8 mouse cellular contexts compared by ENCODE assay signal in genomic region chr5:122799379-122800344, GRCm38 (mm10). TPM values are rescaled to one million over a fixed set of nuclear protein-coding genes. Genes with fewer than 3 reads are reported as not detected.
A peak's percentile ranks its signal among the peaks of the same experiment; 100 is the strongest.
DNase-seq lines count a peak whose midpoint lies in the region; ATAC-seq lines count a peak whose summit lies in the region.

No protein-coding gene starts in this region.

- peaks cover 4% of the 10 kb centered on the region; the same call in 1 of the 2 replicates for H3K4me1 ChIP-seq in kidney, embryonic 14.5 days (ENCODE audit: control insufficient read depth, insufficient read depth, low read length)
- H3K4me1 ChIP-seq in hindbrain, embryonic 12.5 days = peaks cover 3% of the 10 kb centered on the region; the same call in 1 of the 2 replicates
- peaks cover 14% of the 10 kb centered on the region for H3K4me1 ChIP-seq in lung, embryonic 16.5 days (replicated peaks; ENCODE audit: control insufficient read depth, insufficient read depth, low read length)

- DNase-seq in cerebellum, adult 11 months = peak; percentile 35
- no peak for DNase-seq in cerebellum, adult 18-20 months
- peak; percentile 59 to 69 for DNase-seq in kidney, adult 8-10 months
- no peak for DNase-seq in adrenal gland, adult 8-10 months

- no peak overlapping the region for H3K27ac ChIP-seq in kidney, embryonic 14.5 days (ENCODE audit: low read depth, low read length)
- H3K27ac ChIP-seq in hindbrain, embryonic 12.5 days = peak overlapping the region; percentile 30; the same call in 1 of the 2 replicates
- peak overlapping the region; percentile 72; the same call in 1 of the 2 replicates for H3K27ac ChIP-seq in lung, embryonic 16.5 days (ENCODE audit: low read length)

- H3K4me3 ChIP-seq in kidney, embryonic 14.5 days (ENCODE audit: low read length) = no peak overlapping the region
- no peak overlapping the region for H3K4me3 ChIP-seq in hindbrain, embryonic 12.5 days
- H3K4me3 ChIP-seq in lung, embryonic 16.5 days (ENCODE audit: low read length) = no peak overlapping the region

- H3K9me3 ChIP-seq in kidney, embryonic 14.5 days (ENCODE audit: control insufficient read depth, low read length) = no peaks in the 10 kb centered on the region
- no peaks in the 10 kb centered on the region for H3K9me3 ChIP-seq in hindbrain, embryonic 12.5 days (replicated peaks)
- H3K9me3 ChIP-seq in lung, embryonic 16.5 days (ENCODE audit: control insufficient read depth, low read length) = no peaks in the 10 kb centered on the region

- peaks cover 91% of the 10 kb centered on the region for H3K36me3 ChIP-seq in kidney, embryonic 14.5 days (ENCODE audit: control insufficient read depth, insufficient read depth, low read length)
- H3K36me3 ChIP-seq in hindbrain, embryonic 12.5 days = peaks cover 92% of the 10 kb centered on the region
- H3K36me3 ChIP-seq in lung, embryonic 16.5 days (ENCODE audit: control insufficient read depth, insufficient read depth, low read length) = peaks cover 63% of the 10 kb centered on the region

- H3K4me2 ChIP-seq in kidney, embryonic 14.5 days (replicated peaks; ENCODE audit: low read depth, low read length) = no peak overlapping the region
- H3K4me2 ChIP-seq in hindbrain, embryonic 12.5 days (replicated peaks) = no peak overlapping the region
- no peak overlapping the region for H3K4me2 ChIP-seq in lung, embryonic 16.5 days (ENCODE audit: low read depth, low read length)

- ATAC-seq in kidney, embryonic 14.5 days (ENCODE audit: low FRiP score, low TSS enrichment) = no peak
- ATAC-seq in hindbrain, embryonic 12.5 days (ENCODE audit: low FRiP score) = no peak
- ATAC-seq in lung, embryonic 16.5 days (ENCODE audit: low read depth) = no peak
- no peak for ATAC-seq in megakaryocyte, adult 5-6 weeks (ENCODE audit: poor library complexity, severe bottlenecking)

- H3K9ac ChIP-seq in kidney, embryonic 14.5 days (ENCODE audit: low read depth, low read length) = no peak overlapping the region
- 0 out of 2 replicates have a peak overlapping the region, but pooled peaks have one; percentile 8 for H3K9ac ChIP-seq in hindbrain, embryonic 12.5 days
- no peak overlapping the region for H3K9ac ChIP-seq in lung, embryonic 16.5 days (ENCODE audit: low read length)

- 91% methylated on average over 17 of the region's 17 CpGs for WGBS in kidney, embryonic 14.5 days
- WGBS in hindbrain, embryonic 12.5 days = 84% methylated on average over 17 of the region's 17 CpGs
- WGBS in lung, embryonic 16.5 days = 68% methylated on average over 17 of the region's 17 CpGs

- H3K27me3 ChIP-seq in kidney, embryonic 14.5 days (ENCODE audit: control insufficient read depth, insufficient read depth, low read length) = no peaks in the 10 kb centered on the region
- H3K27me3 ChIP-seq in hindbrain, embryonic 12.5 days = no peaks in the 10 kb centered on the region
- H3K27me3 ChIP-seq in lung, embryonic 16.5 days (ENCODE audit: control insufficient read depth, insufficient read depth, low read depth, low read length) = no peaks in the 10 kb centered on the region

RNA-seq across cellular contexts. Expression of gene Camkk2, which starts 20.5 kb away (rescaled TPM):
- 25.0 and 40.9 TPM in 2 replicates for polyA plus RNA-seq in kidney, embryonic 14.5 days (2014; fragmentation: Nextera tagmentation; extraction: Ambion mirVana)
- polyA plus RNA-seq in hindbrain, embryonic 12.5 days (2016; fragmentation: Nextera tagmentation; extraction: Ambion mirVana) = 48.7 and 50.4 TPM in 2 replicates
- 30.2 and 33.1 TPM in 2 replicates for polyA plus RNA-seq in lung, embryonic 16.5 days (2015; fragmentation: Nextera tagmentation; extraction: Ambion mirVana)
- 10 to 100 TPM; 32.8 to 36.2 (median 34.9) TPM for total RNA-seq in adrenal gland, adult 8-10 months (2022)
- total RNA-seq in megakaryocyte, adult 5-6 weeks (2015) = 70.6 and 86.6 TPM in 2 replicates
- total RNA-seq in megakaryocyte, adult 5-6 weeks (2017) = 83.6 and 94.3 TPM in 2 replicates

RNA-seq across cellular contexts. Expression of gene Anapc5, which starts 21.5 kb away (rescaled TPM):
- 335 and 457 TPM in 2 replicates for polyA plus RNA-seq in kidney, embryonic 14.5 days (2014; fragmentation: Nextera tagmentation; extraction: Ambion mirVana)
- 508 and 529 TPM in 2 replicates for polyA plus RNA-seq in hindbrain, embryonic 12.5 days (2016; fragmentation: Nextera tagmentation; extraction: Ambion mirVana)
- 400 and 403 TPM in 2 replicates for polyA plus RNA-seq in lung, embryonic 16.5 days (2015; fragmentation: Nextera tagmentation; extraction: Ambion mirVana)
- 100 to 1,000 TPM; 157 to 222 (median 203) TPM for total RNA-seq in adrenal gland, adult 8-10 months (2022)
- total RNA-seq in megakaryocyte, adult 5-6 weeks (2015) = 152 and 159 TPM in 2 replicates
- total RNA-seq in megakaryocyte, adult 5-6 weeks (2017) = 243 and 247 TPM in 2 replicates

RNA-seq across cellular contexts. Expression of gene Rnf34, which starts 50.2 kb away (rescaled TPM):
- 33.4 and 35.1 TPM in 2 replicates for polyA plus RNA-seq in kidney, embryonic 14.5 days (2014; fragmentation: Nextera tagmentation; extraction: Ambion mirVana)
- polyA plus RNA-seq in hindbrain, embryonic 12.5 days (2016; fragmentation: Nextera tagmentation; extraction: Ambion mirVana) = 49.9 and 50.7 TPM in 2 replicates
- polyA plus RNA-seq in lung, embryonic 16.5 days (2015; fragmentation: Nextera tagmentation; extraction: Ambion mirVana) = 29.1 and 33.6 TPM in 2 replicates
- total RNA-seq in adrenal gland, adult 8-10 months (2022) = 10 to 100 TPM; 18.5 to 34.4 (median 27.0) TPM
- total RNA-seq in megakaryocyte, adult 5-6 weeks (2015) = 10.5 and 13.5 TPM in 2 replicates
- 25.2 and 25.3 TPM in 2 replicates for total RNA-seq in megakaryocyte, adult 5-6 weeks (2017)

Comparison
In these comparisons a context has a peak if more than half of its experiments do, and no peak if none do; other contexts are left out.
1. DNase-seq: peak in cerebellum, adult 11 months (single experiment) and kidney, adult 8-10 months (2 of 2); none in cerebellum, adult 18-20 months (0 of 2) and adrenal gland, adult 8-10 months (single experiment).